Mouse (Mus musculus): ENCODE data around the gene Tns3.

DNA sequence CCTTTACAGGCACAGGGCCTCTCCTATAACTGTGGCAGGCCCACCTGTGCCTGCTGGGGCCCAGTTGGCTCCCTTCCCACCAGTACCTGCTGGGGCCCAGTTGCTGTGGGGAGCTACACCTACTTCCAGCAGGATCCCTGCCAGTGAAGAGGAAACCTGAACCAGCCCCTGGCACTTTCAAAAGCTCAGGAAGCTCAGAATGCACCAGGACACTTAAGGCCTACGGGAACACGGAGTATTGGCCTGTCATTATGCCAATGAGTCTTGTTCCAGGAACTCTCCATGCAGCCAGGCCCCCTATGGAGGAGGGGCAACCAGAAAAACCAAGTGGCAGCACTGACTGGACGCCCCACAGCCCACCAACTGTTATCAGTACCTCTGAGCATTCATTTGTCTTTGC lies 181.6 kb downstream of the Tns3 start:
- TF ChIP-seq POLR2A (IDR thresholded peaks at IDR 0.05; ENCODE audit: extremely low read depth, insufficient read depth, low read length): no peak
- TF ChIP-seq CTCF (IDR thresholded peaks at IDR 0.05; ENCODE audit: extremely low read depth, insufficient read depth, low read length): no peak
